Mouse (Mus musculus) cerebellum, adult 2 months (tissue): ENCODE results near the gene Atp6v0b.

ENCODE experiments used
- CTCF ChIP-seq: fragments of 200-500 bp; IDR thresholded peaks from 2 replicates; pipeline ENCODE4 v1.5.1; 2011; ENCODE audit warnings: low read depth, mild to moderate bottlenecking, control low read depth, low read length, moderate library complexity, borderline replicate concordance; ENCODE audit not compliant: insufficient read depth
- POLR2A ChIP-seq: fragments of 200-500 bp; IDR thresholded peaks from 2 replicates; pipeline ENCODE4 v1.6.1; 2011; ENCODE audit warnings: low read length, control low read depth, borderline replicate concordance; ENCODE audit not compliant: insufficient read depth

DNA sequence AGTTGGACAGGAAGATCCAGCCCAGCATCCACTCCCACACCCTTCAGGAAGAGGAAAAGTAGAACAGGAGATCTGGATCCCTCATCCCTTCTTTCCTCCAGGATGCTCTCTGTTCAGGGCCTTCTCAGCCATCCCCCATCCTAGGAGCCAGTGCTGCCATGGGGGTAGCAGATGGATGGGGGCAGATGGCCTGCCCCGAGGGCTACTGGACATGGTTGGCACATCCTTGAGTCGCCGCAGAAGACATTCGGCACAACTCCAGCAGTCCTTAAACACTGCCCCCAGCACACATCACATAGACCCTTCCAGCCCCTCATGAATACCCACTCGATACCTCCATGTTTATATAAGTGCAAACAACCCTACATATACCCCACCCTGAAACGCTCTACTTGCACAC lies 8.9 kb upstream of the Atp6v0b start:
- TF ChIP-seq POLR2A (no peak), CTCF (no peak)
